Mouse (Mus musculus) stomach, postnatal 0 days (tissue): ENCODE results near the gene Cage1.

Experiments
- CTCF ChIP-seq: IDR thresholded peaks from 2 replicates; pipeline ENCODE4 v1.5.1; 2016; ENCODE audit warnings: antibody characterized with exemption, low read depth, mild to moderate bottlenecking, moderate library complexity
- EP300 ChIP-seq: optimal IDR thresholded peaks from 2 replicates; pipeline ENCODE3; 2016; ENCODE audit warnings: antibody characterized with exemption

GRCm38 (mm10) chr13:38070945-38071344 is 34.1 kb upstream of the Cage1 start:
- TF ChIP-seq EP300 (no peak), CTCF (no peak)
